Mouse (Mus musculus) intestine, postnatal 0 days (tissue): ENCODE results near the gene Tsnaxip1. TPM values are rescaled to one million over a fixed set of nuclear protein-coding genes. Genes with fewer than 3 reads are reported as not detected.

Experiments
- ATAC-seq: fragments of 200-750 bp; cut with Nextera tagmentation; 2 replicates; pipeline ENCODE4 v1.8.0; 2017; ENCODE audit warnings: mild to moderate bottlenecking, moderate TSS enrichment, moderate library complexity
- H3K27ac ChIP-seq: fragments of 300-500 bp; sonication (generic); 2 replicates; pipeline ENCODE4 v1.5.1; 2014; ENCODE audit warnings: mild to moderate bottlenecking, low read depth, low read length, moderate library complexity
- H3K27me3 ChIP-seq: fragments of 300-500 bp; sonication (generic); replicated peaks from 2 replicates; pipeline ENCODE4 v1.6.1; 2014; ENCODE audit warnings: low read length, mixed read lengths; ENCODE audit not compliant: control insufficient read depth, insufficient read depth
- H3K36me3 ChIP-seq: fragments of 300-500 bp; sonication (generic); 2 replicates; pipeline ENCODE4 v1.6.1; 2014; ENCODE audit warnings: mild to moderate bottlenecking, moderate library complexity; ENCODE audit not compliant: control insufficient read depth, insufficient read depth
- H3K4me1 ChIP-seq: fragments of 300-500 bp; sonication (generic); replicated peaks from 2 replicates; pipeline ENCODE4 v1.6.1; 2014; ENCODE audit warnings: antibody characterized with exemption, low read length, mixed read lengths; ENCODE audit not compliant: control insufficient read depth, insufficient read depth
- H3K4me2 ChIP-seq: fragments of 300-500 bp; sonication (generic); replicated peaks from 2 replicates; pipeline ENCODE4 v1.6.1; 2014; ENCODE audit warnings: low read depth, mild to moderate bottlenecking, moderate library complexity
- H3K4me3 ChIP-seq: fragments of 300-500 bp; sonication (generic); 2 replicates; pipeline ENCODE4 v1.5.1; 2014; ENCODE audit warnings: low read depth, low read length
- H3K9ac ChIP-seq: fragments of 300-500 bp; sonication (generic); 2 replicates; pipeline ENCODE4 v1.6.1; 2014; ENCODE audit warnings: mild to moderate bottlenecking, low read depth, low read length
- H3K9me3 ChIP-seq: fragments of 300-500 bp; sonication (generic); 2 replicates; pipeline ENCODE4 v1.6.1; 2016; ENCODE audit warnings: mixed run types; ENCODE audit not compliant: control insufficient read depth
- CTCF ChIP-seq: sonication (generic); IDR thresholded peaks from 2 replicates; pipeline ENCODE4 v1.5.1; 2016; ENCODE audit warnings: low read depth, mild to moderate bottlenecking, control low read depth, antibody characterized with exemption, moderate library complexity
- WGBS: fragments of 180-500 bp; shearing (Covaris S2); extraction: QIAGEN DNeasy Blood & Tissue Kit; methylation state at CpG from one replicate; pipeline ENCODE4 v1.1.7; 2014; 5-methylcytosine and 5-hydroxymethylcytosine counted together
- polyA plus RNA-seq: library from polyadenylated mRNA; unstranded; fragments of >200 nt; fragmentation: Nextera tagmentation; extraction: Ambion mirVana; gene quantifications from 2 replicates; pipeline ENCODE4 v1.2.1, GENCODE M21; 2015

Gene Tsnaxip1
- polyA plus RNA-seq, 1 experiment from 2014 or later: not detected

- WGBS: 88% methylated on average over 1 of the region's 1 CpGs
Observed at GRCm38 (mm10) chr8:105793331-105793730, 34.2 kb upstream of the Tsnaxip1 start.

DNA sequence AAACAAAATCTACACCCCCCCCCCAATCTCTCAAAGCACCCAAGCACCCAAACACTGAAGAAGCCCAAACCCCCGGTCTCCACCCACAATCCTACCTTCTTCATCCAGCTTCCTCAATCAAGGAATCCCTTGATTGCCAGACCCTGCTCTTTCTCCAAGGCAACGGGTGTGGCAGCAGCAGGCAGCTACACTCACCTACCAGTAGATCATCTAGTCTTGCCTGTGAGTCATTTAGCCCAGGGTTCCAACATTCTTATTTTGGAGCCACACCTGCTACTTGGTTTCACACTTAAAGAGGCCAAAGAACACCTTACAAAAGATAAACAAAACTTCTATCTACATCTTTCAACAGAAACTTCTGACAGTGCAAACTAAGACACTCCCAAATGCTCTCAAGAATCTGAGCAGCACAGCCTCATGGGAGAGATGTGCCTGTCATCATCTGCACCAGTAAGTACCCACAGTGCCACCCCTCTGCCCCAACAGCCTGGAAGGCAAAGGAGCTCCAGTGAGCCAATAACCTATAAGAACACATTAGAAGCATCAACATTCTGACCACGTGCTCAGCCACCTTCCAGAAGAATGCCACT lies 33.4 kb upstream of the Tsnaxip1 start:
- ATAC-seq: peak; percentile 51; the same call in 1 of the 2 replicates
- Histone ChIP-seq H3K4me2 (no peak overlapping the region), H3K9ac (no peak overlapping the region), H3K27ac (no peak overlapping the region), H3K36me3 (peaks cover 6% of the 10 kb centered on the region; the same call in 1 of the 2 replicates), H3K9me3 (no peaks in the 10 kb centered on the region), H3K4me3 (no peak overlapping the region), H3K27me3 (no peaks in the 10 kb centered on the region), H3K4me1 (no peaks in the 10 kb centered on the region; the same call in 1 of the 2 replicates)
- TF ChIP-seq CTCF: no peak
- WGBS: 54% methylated on average over 3 of the region's 3 CpGs

More at GRCm38 (mm10) chr8:105793331-105793730, 34.2 kb upstream of the Tsnaxip1 start:
- Histone ChIP-seq H3K27ac (no peak overlapping the region), H3K4me1 (no peaks in the 10 kb centered on the region), H3K9ac (no peak overlapping the region), H3K9me3 (no peaks in the 10 kb centered on the region), H3K4me2 (no peak overlapping the region), H3K36me3 (peaks cover 6% of the 10 kb centered on the region; the same call in 1 of the 2 replicates), H3K27me3 (no peaks in the 10 kb centered on the region), H3K4me3 (no peak overlapping the region)
- TF ChIP-seq CTCF: no peak
- ATAC-seq: no peak

DNA sequence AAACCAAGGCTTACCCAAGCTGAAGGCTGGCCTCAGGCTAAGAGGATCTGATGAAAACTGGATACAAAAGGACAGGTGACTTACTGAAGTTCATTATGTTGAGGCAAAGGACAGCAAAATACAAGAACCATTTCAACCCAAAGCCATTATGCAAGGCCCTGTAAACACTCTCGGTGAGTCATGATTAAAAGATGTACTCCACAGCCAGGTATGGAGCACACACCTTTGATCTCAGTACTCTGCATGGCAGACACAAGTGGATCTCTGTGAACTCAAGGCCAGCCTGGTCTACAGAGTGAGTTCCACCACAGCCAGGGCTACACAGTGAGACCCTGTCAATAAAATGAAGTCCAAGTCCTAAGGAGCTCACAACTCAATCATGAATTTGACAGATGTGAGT lies 31.7 kb upstream of the Tsnaxip1 start:
- H3K9ac ChIP-seq: no peak overlapping the region
- H3K4me3 ChIP-seq: no peak overlapping the region
- H3K9me3 ChIP-seq: no peaks in the 10 kb centered on the region
- H3K27me3 ChIP-seq: no peaks in the 10 kb centered on the region
- peak; percentile 23; the same call in 1 of the 2 replicates for ATAC-seq
- WGBS: 61% methylated on average over 1 of the region's 1 CpGs
- TF ChIP-seq CTCF: no peak
- no peak overlapping the region for H3K4me2 ChIP-seq
- peaks cover 6% of the 10 kb centered on the region; the same call in 1 of the 2 replicates for H3K36me3 ChIP-seq
- no peak overlapping the region for H3K27ac ChIP-seq
- no peaks in the 10 kb centered on the region; the same call in 1 of the 2 replicates for H3K4me1 ChIP-seq

DNA sequence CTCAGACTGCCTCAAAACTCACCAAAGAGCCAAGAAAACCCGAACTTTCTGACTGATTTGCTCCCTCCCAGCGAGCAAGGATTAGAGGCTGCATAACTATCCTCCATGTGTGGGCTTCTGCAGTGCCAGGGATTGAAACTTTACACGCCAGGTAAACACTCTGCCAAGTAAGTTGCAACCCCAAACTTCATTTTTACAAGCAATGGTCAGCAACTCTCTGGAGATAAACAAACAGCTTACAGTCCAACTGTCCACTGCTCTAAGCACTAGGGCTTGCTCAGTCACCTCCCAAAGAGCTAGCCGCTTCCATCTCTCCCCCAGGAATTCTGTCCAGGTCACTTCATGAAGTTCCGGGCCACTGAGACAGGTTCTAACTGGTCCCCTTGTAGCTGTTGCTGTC lies 29.1 kb upstream of the Tsnaxip1 start:
- Histone ChIP-seq H3K4me1 (no peaks in the 10 kb centered on the region; the same call in 1 of the 2 replicates), H3K9me3 (no peaks in the 10 kb centered on the region), H3K27ac (no peak overlapping the region), H3K27me3 (no peaks in the 10 kb centered on the region), H3K4me2 (no peak overlapping the region), H3K9ac (no peak overlapping the region), H3K36me3 (peaks cover 6% of the 10 kb centered on the region; the same call in 1 of the 2 replicates), H3K4me3 (no peak overlapping the region)
- no peak for ATAC-seq
- WGBS: 92% methylated on average over 5 of the region's 5 CpGs
- TF ChIP-seq CTCF: no peak

- H3K4me2 ChIP-seq: no peak overlapping the region; the same call in 1 of the 2 replicates
- peaks cover 6% of the 10 kb centered on the region; the same call in 1 of the 2 replicates for H3K36me3 ChIP-seq
- H3K27me3 ChIP-seq: no peaks in the 10 kb centered on the region
- H3K9me3 ChIP-seq: no peaks in the 10 kb centered on the region
- H3K4me1 ChIP-seq: no peaks in the 10 kb centered on the region; the same call in 1 of the 2 replicates
- ATAC-seq: peak; percentile 85
- no peak; the same call in 1 of the 2 replicates for TF ChIP-seq CTCF
- H3K4me3 ChIP-seq: no peak overlapping the region
- 17% methylated on average over 8 of the region's 8 CpGs for whole genome bisulfite sequencing
- peak overlapping the region; percentile 60; the same call in 1 of the 2 replicates for H3K27ac ChIP-seq
- no peak overlapping the region for H3K9ac ChIP-seq
Observed at GRCm38 (mm10) chr8:105799091-105799812, 28.3 kb upstream of the Tsnaxip1 start.

- Histone ChIP-seq H3K27ac (no peak overlapping the region), H3K27me3 (no peaks in the 10 kb centered on the region), H3K4me2 (no peak overlapping the region), H3K4me3 (no peak overlapping the region), H3K9me3 (no peaks in the 10 kb centered on the region), H3K36me3 (no peaks in the 10 kb centered on the region), H3K4me1 (no peaks in the 10 kb centered on the region; the same call in 1 of the 2 replicates), H3K9ac (no peak overlapping the region)
- ATAC-seq: no peak
- WGBS: 86% methylated on average over 6 of the region's 6 CpGs
- no peak for TF ChIP-seq CTCF
Observed at GRCm38 (mm10) chr8:105801153-105801904, 26.2 kb upstream of the Tsnaxip1 start.
